Mouse (Mus musculus): ENCODE results near the gene Rit1. TPM values are rescaled to one million over a fixed set of nuclear protein-coding genes. Genes with fewer than 3 reads are reported as not detected.

Rit1 gene
- total RNA-seq, 2 experiments from 2014 or later: 42.9 to 55.5 TPM

Other genes with a start within 250 kb of the Rit1 start
- gene Lmna, start 206.9 kb upstream of the Rit1 start, total RNA-seq (2021): 10 to 100 TPM; 47.2 to 48.6 TPM
- gene Mex3a, start 184.4 kb upstream of the Rit1 start, total RNA-seq (2021): 10 to 100 TPM in 1 of 2 experiments, 1 to 10 TPM in 1; 6.9 to 10.7 TPM
- gene Rab25, start 168.5 kb upstream of the Rit1 start, total RNA-seq (2021): not detected
- gene Lamtor2, start 163.8 kb upstream of the Rit1 start, total RNA-seq (2021): 100 to 1,000 TPM; 109 to 110 TPM
- 10 to 100 TPM; 78.8 to 82.6 TPM for gene Ubqln4, start 163.1 kb upstream of the Rit1 start, total RNA-seq (2021)
- gene Ssr2, start 141.0 kb upstream of the Rit1 start, total RNA-seq (2021): 100 to 1,000 TPM; 127 to 128 TPM
- gene Arhgef2, start 110.9 kb upstream of the Rit1 start, total RNA-seq (2021): 100 to 1,000 TPM; 257 to 264 TPM
- gene Rxfp4, start 63.7 kb upstream of the Rit1 start, total RNA-seq (2021): not detected
- 10 to 100 TPM; 52.0 to 55.7 TPM for gene Khdc4, start 31.0 kb upstream of the Rit1 start, total RNA-seq (2021)
- 100 to 1,000 TPM; 433 to 447 TPM for gene Syt11, start 58.3 kb downstream of the Rit1 start, total RNA-seq (2021)
- 10 to 100 TPM; 43.1 to 44.8 TPM for gene Gon4l, start 118.4 kb downstream of the Rit1 start, total RNA-seq (2021)
- gene Msto1, start 197.2 kb downstream of the Rit1 start, total RNA-seq (2021): 10 to 100 TPM; 28.9 to 31.9 TPM
- 10 to 100 TPM; 59.9 to 62.0 TPM for gene Ash1l, start 233.8 kb downstream of the Rit1 start, total RNA-seq (2021)
- 100 to 1,000 TPM; 116 to 120 TPM for gene Dap3, start 234.3 kb downstream of the Rit1 start, total RNA-seq (2021)